Mouse (Mus musculus): Measurements from ENCODE around the gene Zdhhc8. TPM values are rescaled to one million over a fixed set of nuclear protein-coding genes. Genes with fewer than 3 reads are reported as not detected.
A peak's percentile ranks its signal among the peaks of the same experiment; 100 is the strongest.

Zdhhc8 gene
- polyA plus RNA-seq, 1 experiment from 2014 or later = 14.8 TPM

GRCm38 (mm10) chr16:18191006-18191405 lies 43.9 kb downstream of the Zdhhc8 start:
- DNase-seq (ENCODE audit: low spot score) (no peak), ATAC-seq (ENCODE audit: low FRiP score) (no peak)
- peaks cover 15% of the 10 kb centered on the region for H3K4me1 ChIP-seq (replicated peaks; ENCODE audit: control insufficient read depth, insufficient read depth, low read length)
- H3K9me3 ChIP-seq (ENCODE audit: control insufficient read depth, low read length) = no peaks in the 10 kb centered on the region
- no peaks in the 10 kb centered on the region for H3K36me3 ChIP-seq (replicated peaks; ENCODE audit: control insufficient read depth, insufficient read depth)
- H3K4me3 ChIP-seq (replicated peaks; ENCODE audit: low read length) = no peak overlapping the region
- no peak overlapping the region for H3K4me2 ChIP-seq (replicated peaks)
- H3K27me3 ChIP-seq (ENCODE audit: control insufficient read depth, insufficient read depth, low read length) = no peaks in the 10 kb centered on the region
- WGBS = 78% methylated on average over 2 of the region's 2 CpGs
- H3K9ac ChIP-seq = no peak overlapping the region
- no peak overlapping the region for H3K27ac ChIP-seq

DNA sequence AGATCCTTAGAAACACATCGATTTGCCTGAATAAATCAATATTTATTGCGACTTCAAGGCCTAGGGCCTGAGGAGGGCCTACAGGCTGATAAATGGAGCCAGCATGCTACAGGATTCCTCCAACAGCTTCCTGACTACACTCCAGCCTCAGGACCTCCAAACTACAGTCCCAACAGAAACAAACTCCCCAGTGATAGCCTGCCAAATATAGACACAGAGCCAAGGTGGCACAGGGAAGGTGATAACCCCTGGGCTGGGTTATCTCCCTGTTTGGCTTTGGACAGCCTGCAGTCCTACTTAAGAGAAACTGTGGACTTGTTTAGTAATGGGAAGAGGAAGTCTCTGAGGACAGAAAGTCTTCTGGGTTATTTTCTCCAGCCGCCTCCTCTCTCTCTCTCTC lies 47.7 kb downstream of the Zdhhc8 start:
- Histone ChIP-seq H3K9me3 (ENCODE audit: control insufficient read depth, low read length) (no peaks in the 10 kb centered on the region), H3K36me3 (replicated peaks; ENCODE audit: control insufficient read depth, insufficient read depth) (no peaks in the 10 kb centered on the region), H3K9ac (no peak overlapping the region), H3K4me1 (replicated peaks; ENCODE audit: control insufficient read depth, insufficient read depth, low read length) (no peaks in the 10 kb centered on the region), H3K27ac (no peak overlapping the region), H3K4me2 (replicated peaks) (no peak overlapping the region), H3K27me3 (ENCODE audit: control insufficient read depth, insufficient read depth, low read length) (no peaks in the 10 kb centered on the region), H3K4me3 (replicated peaks; ENCODE audit: low read length) (no peak overlapping the region)
- 83% methylated on average over 3 of the region's 3 CpGs for WGBS
- ATAC-seq (ENCODE audit: low FRiP score) = no peak
- DNase-seq (ENCODE audit: low spot score) = no peak

GRCm38 (mm10) chr16:18186798-18187197 lies 48.1 kb downstream of the Zdhhc8 start:
- WGBS = 87% methylated on average over 4 of the region's 4 CpGs
- Histone ChIP-seq H3K9ac (no peak overlapping the region), H3K27me3 (ENCODE audit: control insufficient read depth, insufficient read depth, low read length) (no peaks in the 10 kb centered on the region), H3K4me3 (replicated peaks; ENCODE audit: low read length) (no peak overlapping the region), H3K4me1 (replicated peaks; ENCODE audit: control insufficient read depth, insufficient read depth, low read length) (no peaks in the 10 kb centered on the region), H3K36me3 (replicated peaks; ENCODE audit: control insufficient read depth, insufficient read depth) (no peaks in the 10 kb centered on the region), H3K27ac (no peak overlapping the region), H3K4me2 (replicated peaks) (no peak overlapping the region), H3K9me3 (ENCODE audit: control insufficient read depth, low read length) (no peaks in the 10 kb centered on the region)
- no peak for ATAC-seq (ENCODE audit: low FRiP score)
- DNase-seq (ENCODE audit: low spot score) = no peak

DNA sequence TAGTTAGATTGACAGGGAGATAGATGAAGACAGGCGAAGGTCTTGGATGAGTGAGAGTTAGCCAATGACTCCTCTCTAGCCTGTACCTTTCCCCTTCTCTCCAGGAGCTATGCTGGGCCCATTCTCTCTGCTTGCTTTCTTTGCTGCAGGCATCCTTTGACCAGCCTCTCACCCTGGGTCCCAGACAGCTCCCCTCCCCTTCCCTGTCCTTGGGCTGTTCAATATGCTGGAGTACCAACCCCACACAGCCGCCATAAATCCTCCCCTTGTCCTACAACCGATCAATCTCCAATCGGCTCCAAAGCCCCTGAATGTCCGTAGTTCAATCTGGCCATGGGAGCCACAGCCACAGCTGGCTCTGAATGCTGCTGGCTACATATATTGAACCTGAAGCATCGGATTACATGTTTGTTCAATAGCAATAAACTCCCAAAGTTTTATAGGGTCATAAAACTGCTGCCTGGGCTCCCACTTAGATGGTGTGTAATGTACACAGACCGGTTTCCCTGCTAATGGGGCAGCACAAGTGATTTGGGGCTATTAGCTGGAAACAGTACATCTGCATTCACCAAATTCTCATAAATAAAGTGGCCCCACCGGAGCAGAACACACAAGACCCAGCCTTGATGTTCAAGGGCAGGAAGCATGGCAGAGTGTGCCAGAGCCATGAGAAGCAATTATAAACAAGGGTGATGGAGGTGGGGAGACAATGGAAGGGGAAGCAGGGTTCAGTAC lies 49.1 kb downstream of the Zdhhc8 start:
- Histone ChIP-seq H3K36me3 (replicated peaks; ENCODE audit: control insufficient read depth, insufficient read depth) (no peaks in the 10 kb centered on the region), H3K4me2 (replicated peaks) (no peak overlapping the region), H3K4me3 (replicated peaks; ENCODE audit: low read length) (no peak overlapping the region), H3K9ac (no peak overlapping the region), H3K4me1 (replicated peaks; ENCODE audit: control insufficient read depth, insufficient read depth, low read length) (0 out of 2 replicates have a peak, but pooled peaks cover 7% of the 10 kb centered on the region), H3K27ac (no peak overlapping the region), H3K9me3 (ENCODE audit: control insufficient read depth, low read length) (no peaks in the 10 kb centered on the region), H3K27me3 (ENCODE audit: control insufficient read depth, insufficient read depth, low read length) (no peaks in the 10 kb centered on the region)
- 84% methylated on average over 8 of the region's 8 CpGs for WGBS
- no peak for ATAC-seq (ENCODE audit: low FRiP score)
- DNase-seq (ENCODE audit: low spot score) = no peak

DNA sequence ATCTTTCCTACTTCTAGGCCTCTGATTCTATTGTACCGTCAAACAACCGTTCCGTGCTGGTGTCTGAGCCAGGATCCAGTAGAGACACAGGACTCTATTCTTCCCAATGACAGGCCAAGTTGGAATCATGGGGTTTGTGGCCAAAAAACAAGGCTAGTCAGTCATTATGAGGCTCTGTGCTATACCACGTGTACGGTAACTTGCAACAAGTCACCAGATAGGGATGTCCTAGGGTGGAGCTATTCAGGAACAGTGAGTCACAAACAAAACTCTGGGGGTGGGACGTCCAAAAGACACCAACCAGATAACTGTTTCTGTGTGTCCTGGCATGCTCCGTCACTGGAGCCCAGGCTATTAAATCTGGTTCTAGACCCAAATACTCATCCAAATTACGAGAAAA lies 52.2 kb downstream of the Zdhhc8 start:
- H3K9me3 ChIP-seq (ENCODE audit: control insufficient read depth, low read length) = no peaks in the 10 kb centered on the region
- no peaks in the 10 kb centered on the region for H3K36me3 ChIP-seq (replicated peaks; ENCODE audit: control insufficient read depth, insufficient read depth)
- H3K27ac ChIP-seq = no peak overlapping the region
- no peaks in the 10 kb centered on the region for H3K27me3 ChIP-seq (ENCODE audit: control insufficient read depth, insufficient read depth, low read length)
- H3K4me3 ChIP-seq (replicated peaks; ENCODE audit: low read length) = no peak overlapping the region
- no peak overlapping the region for H3K4me2 ChIP-seq (replicated peaks)
- H3K4me1 ChIP-seq (replicated peaks; ENCODE audit: control insufficient read depth, insufficient read depth, low read length) = 0 out of 2 replicates have a peak, but pooled peaks cover 8% of the 10 kb centered on the region
- ATAC-seq (ENCODE audit: low FRiP score) = no peak
- 81% methylated on average over 8 of the region's 8 CpGs for WGBS
- no peak for DNase-seq (ENCODE audit: low spot score)
- H3K9ac ChIP-seq = no peak overlapping the region

DNA sequence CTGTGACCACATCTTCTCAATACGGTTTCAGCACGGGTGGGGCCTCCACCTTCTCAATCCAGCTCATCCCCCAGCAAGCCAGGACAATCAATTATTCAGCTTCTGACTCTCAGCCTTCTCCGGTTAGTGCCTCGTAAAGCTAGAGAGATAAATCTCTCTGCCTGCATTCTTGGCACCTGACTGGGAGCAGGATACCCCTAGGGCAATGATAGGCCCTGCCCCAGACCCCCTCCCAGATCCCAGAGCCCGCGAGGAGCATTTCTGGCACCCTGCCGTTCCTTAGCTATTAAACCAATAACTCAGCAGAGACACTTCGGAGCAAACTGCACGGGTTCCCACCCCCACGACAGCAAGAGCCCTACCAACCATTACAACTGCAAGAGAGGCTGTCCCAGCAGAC lies 53.5 kb downstream of the Zdhhc8 start:
- ATAC-seq (ENCODE audit: low FRiP score) (no peak), DNase-seq (ENCODE audit: low spot score) (no peak)
- Histone ChIP-seq H3K27ac (no peak overlapping the region), H3K4me3 (replicated peaks; ENCODE audit: low read length) (no peak overlapping the region), H3K4me2 (replicated peaks) (no peak overlapping the region), H3K4me1 (replicated peaks; ENCODE audit: control insufficient read depth, insufficient read depth, low read length) (0 out of 2 replicates have a peak, but pooled peaks cover 8% of the 10 kb centered on the region), H3K27me3 (ENCODE audit: control insufficient read depth, insufficient read depth, low read length) (no peaks in the 10 kb centered on the region), H3K9ac (no peak overlapping the region), H3K9me3 (ENCODE audit: control insufficient read depth, low read length) (no peaks in the 10 kb centered on the region), H3K36me3 (replicated peaks; ENCODE audit: control insufficient read depth, insufficient read depth) (no peaks in the 10 kb centered on the region)
- WGBS = 45% methylated on average over 10 of the region's 10 CpGs

- ATAC-seq (ENCODE audit: low FRiP score) = no peak
- WGBS = 52% methylated on average over 2 of the region's 2 CpGs
- no peak for DNase-seq (ENCODE audit: low spot score)
- H3K4me3 ChIP-seq (replicated peaks; ENCODE audit: low read length) = no peak overlapping the region
- H3K4me2 ChIP-seq (replicated peaks) = no peak overlapping the region
- H3K27ac ChIP-seq = 0 out of 2 replicates have a peak overlapping the region, but pooled peaks have one; percentile 14
- H3K4me1 ChIP-seq (replicated peaks; ENCODE audit: control insufficient read depth, insufficient read depth, low read length) = 0 out of 2 replicates have a peak, but pooled peaks cover 8% of the 10 kb centered on the region
- no peaks in the 10 kb centered on the region for H3K36me3 ChIP-seq (replicated peaks; ENCODE audit: control insufficient read depth, insufficient read depth)
- H3K9me3 ChIP-seq (ENCODE audit: control insufficient read depth, low read length) = no peaks in the 10 kb centered on the region
- H3K27me3 ChIP-seq (ENCODE audit: control insufficient read depth, insufficient read depth, low read length) = no peaks in the 10 kb centered on the region
- H3K9ac ChIP-seq = no peak overlapping the region
Measured at GRCm38 (mm10) chr16:18179591-18179990, 55.3 kb downstream of the Zdhhc8 start.

DNA sequence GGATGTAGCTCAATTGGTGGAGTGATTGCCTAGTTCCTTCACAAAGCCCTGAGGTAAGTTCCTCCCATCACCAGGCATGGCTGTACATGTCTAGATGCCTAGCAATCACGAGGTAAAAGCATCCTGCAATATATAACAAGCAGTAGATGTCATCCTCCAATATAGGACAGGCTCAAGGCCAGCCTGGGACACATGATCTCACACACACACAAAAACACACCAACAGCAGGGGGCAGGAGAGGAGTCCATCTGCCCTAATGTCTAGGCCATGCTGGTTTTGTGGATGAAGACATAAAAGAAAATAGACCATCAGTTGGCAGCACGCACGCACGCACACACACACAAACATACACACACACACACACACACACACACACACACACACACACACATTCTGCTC lies 58.2 kb downstream of the Zdhhc8 start:
- ATAC-seq (ENCODE audit: low FRiP score) = no peak
- 83% methylated on average over 4 of the region's 4 CpGs for WGBS
- no peak overlapping the region for H3K9ac ChIP-seq
- H3K4me1 ChIP-seq (replicated peaks; ENCODE audit: control insufficient read depth, insufficient read depth, low read length) = peaks cover 8% of the 10 kb centered on the region; the same call in 1 of the 2 replicates
- H3K9me3 ChIP-seq (ENCODE audit: control insufficient read depth, low read length) = no peaks in the 10 kb centered on the region
- no peak overlapping the region for H3K27ac ChIP-seq
- H3K36me3 ChIP-seq (replicated peaks; ENCODE audit: control insufficient read depth, insufficient read depth) = no peaks in the 10 kb centered on the region
- no peak overlapping the region for H3K4me2 ChIP-seq (replicated peaks)
- H3K27me3 ChIP-seq (ENCODE audit: control insufficient read depth, insufficient read depth, low read length) = no peaks in the 10 kb centered on the region
- no peak for DNase-seq (ENCODE audit: low spot score)
- H3K4me3 ChIP-seq (replicated peaks; ENCODE audit: low read length) = no peak overlapping the region

DNA sequence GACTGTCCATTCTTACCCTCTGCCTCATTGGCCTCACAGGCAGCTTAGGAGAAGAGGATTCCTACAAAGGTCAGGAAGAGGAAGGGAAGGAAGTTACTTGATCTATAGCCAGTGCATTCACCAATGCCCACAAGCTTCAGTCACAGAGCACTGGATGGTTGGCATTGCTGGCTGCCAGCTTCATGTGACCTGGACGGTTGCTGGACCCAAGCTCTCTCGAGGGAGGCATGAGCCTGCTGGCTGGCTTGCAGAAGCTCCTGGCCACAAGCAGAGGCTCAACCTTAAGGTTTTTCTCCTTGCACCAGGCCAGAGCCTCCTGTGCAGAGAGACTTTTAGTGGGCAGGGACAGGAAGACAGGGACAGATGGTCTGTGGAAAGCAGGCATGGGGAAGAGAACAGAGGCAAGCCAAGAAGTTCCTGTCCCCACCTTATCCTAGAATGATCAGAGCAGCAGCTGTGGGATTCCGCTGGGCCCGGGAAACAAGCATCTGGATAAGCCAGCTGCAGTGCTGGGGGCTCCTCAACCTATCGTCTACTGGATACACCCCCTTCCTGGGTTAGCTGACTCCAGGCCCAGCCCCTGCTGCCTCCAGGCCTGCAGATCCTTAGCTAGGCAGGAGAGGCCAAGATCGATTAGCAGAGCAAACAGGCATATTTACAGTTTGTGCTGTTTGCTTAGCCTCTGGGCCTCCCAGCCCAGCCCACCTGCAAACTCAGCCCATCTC lies 59.0 kb downstream of the Zdhhc8 start:
- ATAC-seq (ENCODE audit: low FRiP score) (no peak), DNase-seq (ENCODE audit: low spot score) (no peak)
- Histone ChIP-seq H3K4me1 (replicated peaks; ENCODE audit: control insufficient read depth, insufficient read depth, low read length) (peaks cover 2% of the 10 kb centered on the region; the same call in 1 of the 2 replicates), H3K27ac (no peak overlapping the region), H3K27me3 (ENCODE audit: control insufficient read depth, insufficient read depth, low read length) (no peaks in the 10 kb centered on the region), H3K9me3 (ENCODE audit: control insufficient read depth, low read length) (no peaks in the 10 kb centered on the region), H3K4me2 (replicated peaks) (no peak overlapping the region), H3K9ac (no peak overlapping the region), H3K4me3 (replicated peaks; ENCODE audit: low read length) (no peak overlapping the region), H3K36me3 (replicated peaks; ENCODE audit: control insufficient read depth, insufficient read depth) (no peaks in the 10 kb centered on the region)
- 68% methylated on average over 6 of the region's 6 CpGs for WGBS

Data from hindbrain, embryonic 14.5 days (tissue).